Mouse (Mus musculus): ENCODE measurements around the gene AC170998.1. TPM values are rescaled to one million over a fixed set of nuclear protein-coding genes. Genes with fewer than 3 reads are reported as not detected.
"Not testable (repeated sequence)": the region's sequence is repeated elsewhere in the genome, so short reads cannot be mapped to it uniquely, and the experiment has no call there.

Gene AC170998.1
- polyA plus RNA-seq, 1 experiment from 2014 or later = 3.3 TPM

- Histone ChIP-seq H3K27ac (no peak overlapping the region), H3K27me3 (replicated peaks) (no peaks in the 10 kb centered on the region), H3K4me1 (peaks cover 6% of the 10 kb centered on the region; the same call in 1 of the 2 replicates), H3K36me3 (peaks cover 3% of the 10 kb centered on the region), H3K4me3 (no peak overlapping the region), H3K9ac (no peak overlapping the region), H3K4me2 (replicated peaks) (no peak overlapping the region), H3K9me3 (no peaks in the 10 kb centered on the region)
- WGBS = 49% methylated on average over 2 of the region's 2 CpGs
- no peak for ATAC-seq (ENCODE audit: low FRiP score, low read depth)
These were observed 16.9 kb upstream of the AC170998.1 start for GRCm38 (mm10) chr17:28708989-28709388.

GRCm38 (mm10) chr17:28709552-28710290 is 16.2 kb upstream of the AC170998.1 start:
- H3K27ac ChIP-seq = no peak overlapping the region
- 90% methylated on average over 8 of the region's 8 CpGs for WGBS
- ATAC-seq (ENCODE audit: low FRiP score, low read depth) = no peak

GRCm38 (mm10) chr17:28710291-28710688 is 15.6 kb upstream of the AC170998.1 start:
- ATAC-seq (ENCODE audit: low FRiP score, low read depth) = no peak
- Histone ChIP-seq H3K27me3 (replicated peaks) (no peaks in the 10 kb centered on the region), H3K4me2 (replicated peaks) (no peak overlapping the region), H3K9me3 (no peaks in the 10 kb centered on the region), H3K4me1 (peaks cover 6% of the 10 kb centered on the region; the same call in 1 of the 2 replicates), H3K36me3 (peaks cover 16% of the 10 kb centered on the region), H3K27ac (no peak overlapping the region), H3K9ac (no peak overlapping the region), H3K4me3 (no peak overlapping the region)
- WGBS = 93% methylated on average over 8 of the region's 8 CpGs

More at GRCm38 (mm10) chr17:28709552-28710290, 16.2 kb upstream of the AC170998.1 start:
- Histone ChIP-seq H3K36me3 (peaks cover 10% of the 10 kb centered on the region), H3K4me3 (no peak overlapping the region), H3K4me1 (peaks cover 6% of the 10 kb centered on the region; the same call in 1 of the 2 replicates), H3K9me3 (no peaks in the 10 kb centered on the region), H3K4me2 (replicated peaks) (no peak overlapping the region), H3K9ac (no peak overlapping the region), H3K27me3 (replicated peaks) (no peaks in the 10 kb centered on the region)

- Histone ChIP-seq H3K27ac (no peak overlapping the region), H3K4me3 (no peak overlapping the region), H3K4me1 (peaks cover 6% of the 10 kb centered on the region; the same call in 1 of the 2 replicates), H3K27me3 (replicated peaks) (no peaks in the 10 kb centered on the region), H3K9me3 (no peaks in the 10 kb centered on the region), H3K36me3 (peaks cover 25% of the 10 kb centered on the region), H3K4me2 (replicated peaks) (no peak overlapping the region), H3K9ac (no peak overlapping the region)
- ATAC-seq (ENCODE audit: low FRiP score, low read depth) = no peak
- 90% methylated on average over 6 of the region's 6 CpGs for WGBS
These were observed 14.6 kb upstream of the AC170998.1 start for GRCm38 (mm10) chr17:28711237-28711636.

GRCm38 (mm10) chr17:28712305-28712704 is 13.6 kb upstream of the AC170998.1 start:
- Histone ChIP-seq H3K9me3 (no peaks in the 10 kb centered on the region), H3K4me2 (replicated peaks) (no peak overlapping the region), H3K27me3 (replicated peaks) (no peaks in the 10 kb centered on the region), H3K9ac (no peak overlapping the region), H3K4me1 (peaks cover 6% of the 10 kb centered on the region; the same call in 1 of the 2 replicates), H3K27ac (no peak overlapping the region), H3K4me3 (no peak overlapping the region), H3K36me3 (peaks cover 35% of the 10 kb centered on the region)
- ATAC-seq (ENCODE audit: low FRiP score, low read depth) = no peak
- WGBS = 86% methylated on average over 6 of the region's 6 CpGs

- 94% methylated on average over 3 of the region's 3 CpGs for WGBS
- H3K4me3 ChIP-seq = no peak overlapping the region
- no peak for ATAC-seq (ENCODE audit: low FRiP score, low read depth)
- H3K9me3 ChIP-seq = no peaks in the 10 kb centered on the region
- peaks cover 6% of the 10 kb centered on the region; the same call in 1 of the 2 replicates for H3K4me1 ChIP-seq
- no peak overlapping the region for H3K27ac ChIP-seq
- H3K27me3 ChIP-seq (replicated peaks) = no peaks in the 10 kb centered on the region
- no peak overlapping the region for H3K4me2 ChIP-seq (replicated peaks)
- peaks cover 45% of the 10 kb centered on the region for H3K36me3 ChIP-seq
- H3K9ac ChIP-seq = no peak overlapping the region
These were observed 11.9 kb upstream of the AC170998.1 start for GRCm38 (mm10) chr17:28714006-28714405.

- Histone ChIP-seq H3K9ac (no peak overlapping the region), H3K4me3 (no peak overlapping the region), H3K27ac (no peak overlapping the region), H3K4me2 (replicated peaks) (no peak overlapping the region), H3K4me1 (no peaks in the 10 kb centered on the region), H3K9me3 (no peaks in the 10 kb centered on the region), H3K36me3 (peaks cover 55% of the 10 kb centered on the region), H3K27me3 (replicated peaks) (no peaks in the 10 kb centered on the region)
- 76% methylated on average over 7 of the region's 7 CpGs for WGBS
- no peak for ATAC-seq (ENCODE audit: low FRiP score, low read depth)
These were observed 9.9 kb upstream of the AC170998.1 start for GRCm38 (mm10) chr17:28715832-28716548.

- Histone ChIP-seq H3K9me3 (no peaks in the 10 kb centered on the region), H3K4me3 (no peak overlapping the region), H3K4me1 (no peaks in the 10 kb centered on the region), H3K27ac (no peak overlapping the region), H3K27me3 (replicated peaks) (no peaks in the 10 kb centered on the region), H3K36me3 (peaks cover 64% of the 10 kb centered on the region), H3K9ac (no peak overlapping the region), H3K4me2 (replicated peaks) (no peak overlapping the region)
- WGBS = 83% methylated on average over 3 of the region's 3 CpGs
- no peak for ATAC-seq (ENCODE audit: low FRiP score, low read depth)
These were observed 8.3 kb upstream of the AC170998.1 start for GRCm38 (mm10) chr17:28717535-28717934.

- not testable (repeated sequence) for H3K4me2 ChIP-seq (replicated peaks); H3K4me3 ChIP-seq; ATAC-seq (ENCODE audit: low FRiP score, low read depth); H3K27ac ChIP-seq; H3K9ac ChIP-seq; H3K27me3 ChIP-seq (replicated peaks); H3K9me3 ChIP-seq; H3K4me1 ChIP-seq
- H3K36me3 ChIP-seq = peaks cover 73% of the 10 kb centered on the region
- WGBS = 95% methylated on average over 11 of the region's 11 CpGs
These were observed 1.6 kb downstream of the AC170998.1 start for GRCm38 (mm10) chr17:28727511-28727910.

GRCm38 (mm10) chr17:28735317-28736105 is 9.6 kb downstream of the AC170998.1 start:
- no peak overlapping the region for H3K4me3 ChIP-seq
- no peak for ATAC-seq (ENCODE audit: low FRiP score, low read depth)
- H3K27ac ChIP-seq = no peak overlapping the region
- 92% methylated on average over 6 of the region's 6 CpGs for WGBS
- H3K27me3 ChIP-seq (replicated peaks) = no peaks in the 10 kb centered on the region
- no peak overlapping the region for H3K4me2 ChIP-seq (replicated peaks)
- no peaks in the 10 kb centered on the region for H3K9me3 ChIP-seq
- H3K4me1 ChIP-seq = no peaks in the 10 kb centered on the region
- peaks cover 41% of the 10 kb centered on the region for H3K36me3 ChIP-seq
- H3K9ac ChIP-seq = no peak overlapping the region

- Histone ChIP-seq H3K9ac (no peak overlapping the region), H3K9me3 (no peaks in the 10 kb centered on the region), H3K4me2 (replicated peaks) (no peak overlapping the region), H3K4me1 (no peaks in the 10 kb centered on the region), H3K4me3 (no peak overlapping the region), H3K27me3 (replicated peaks) (no peaks in the 10 kb centered on the region), H3K27ac (no peak overlapping the region), H3K36me3 (peaks cover 38% of the 10 kb centered on the region)
- 83% methylated on average over 4 of the region's 4 CpGs for WGBS
- no peak for ATAC-seq (ENCODE audit: low FRiP score, low read depth)
These were observed 10.6 kb downstream of the AC170998.1 start for GRCm38 (mm10) chr17:28736486-28736885.

GRCm38 (mm10) chr17:28737973-28738372 is 12.1 kb downstream of the AC170998.1 start:
- WGBS = 89% methylated on average over 4 of the region's 4 CpGs
- H3K4me1 ChIP-seq = no peaks in the 10 kb centered on the region

More at GRCm38 (mm10) chr17:28737973-28738372, 12.1 kb downstream of the AC170998.1 start:
- Histone ChIP-seq H3K4me2 (replicated peaks) (no peak overlapping the region), H3K27ac (no peak overlapping the region), H3K4me3 (no peak overlapping the region), H3K36me3 (peaks cover 45% of the 10 kb centered on the region), H3K27me3 (replicated peaks) (no peaks in the 10 kb centered on the region), H3K9me3 (no peaks in the 10 kb centered on the region), H3K9ac (no peak overlapping the region)
- ATAC-seq (ENCODE audit: low FRiP score, low read depth) = no peak

All from neural tube, embryonic 12.5 days (tissue).